Mouse (Mus musculus) left cerebral cortex, adult 2 months (tissue): ENCODE results near the gene Rpl13a. TPM values are rescaled to one million over a fixed set of nuclear protein-coding genes. Genes with fewer than 3 reads are reported as not detected.
"Not testable (repeated sequence)": the region's sequence is repeated elsewhere in the genome, so short reads cannot be mapped to it uniquely, and the experiment has no call there.

Experiments
- DNase-seq, 2 experiments: peaks; one replicate each; pipeline ENCODE4 v3.0.0; 2021 to 2022; ENCODE audit warnings: low spot score in 2 of 2, mixed read lengths in 1 of 2; ENCODE audit errors: extremely low spot score in 1 of 2
- H3K27ac ChIP-seq: fragments of 200-600 bp; 2 replicates; pipeline ENCODE4 v1.8.1; 2022
- H3K4me3 ChIP-seq: fragments of 200-600 bp; 2 replicates; pipeline ENCODE4 v1.8.1; 2022
- CTCF ChIP-seq: fragments of 200-600 bp; IDR thresholded peaks from 2 replicates; pipeline ENCODE4 v1.8.1; 2022; ENCODE audit warnings: antibody characterized with exemption, mild to moderate bottlenecking, moderate library complexity
- intact Hi-C: fragments of 180-260 bp; cut with DNase I; formaldehyde crosslinking; loops from one replicate; pipeline ENCODE4 v1.15.1; 2025
- total RNA-seq, 2 experiments: library from RNA; stranded (reverse); gene quantifications; 2 replicates each; pipeline ENCODE4 v1.2.3; 2021

The Rpl13a gene
- total RNA-seq, 2 experiments from 2014 or later: 695 to 716 TPM

DNA sequence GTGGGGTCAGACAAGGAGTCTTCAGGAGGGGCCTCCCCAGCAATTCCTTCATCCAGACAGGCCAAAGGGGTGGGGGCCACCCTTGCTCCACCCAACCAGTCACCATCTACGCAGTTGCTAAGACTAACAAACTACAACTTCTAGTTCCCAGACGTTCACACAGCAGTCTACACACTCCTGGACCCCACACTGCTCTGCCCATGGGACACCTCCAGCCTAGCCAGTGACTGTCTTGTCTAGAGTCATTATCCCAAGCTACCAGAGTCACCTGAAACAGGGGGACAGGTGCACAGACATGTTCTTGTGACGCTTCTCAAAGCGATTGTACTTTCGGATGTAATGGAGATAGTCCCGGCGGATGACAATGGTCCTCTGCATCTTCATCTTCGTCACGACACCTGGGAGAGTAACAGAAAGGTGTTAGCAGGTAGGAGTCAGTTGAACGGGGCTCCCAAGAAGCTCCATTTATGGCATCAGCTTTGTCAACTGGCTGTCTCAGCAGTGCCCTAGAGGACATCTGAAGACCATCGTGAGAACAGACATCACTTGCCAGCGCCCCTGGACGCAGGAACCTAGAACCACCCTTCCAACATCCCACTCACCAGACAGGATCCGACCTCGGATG is 5.9 kb downstream of the Rpl13a start:
- no peak for DNase-seq
- intact Hi-C loops: loop anchor here (10.0 kb wide), 1 partner anchor 268 kb away; the partner anchor contains the start of gene Pnkp
- no peak overlapping the region; the same call in 1 of the 2 replicates for H3K27ac ChIP-seq

DNA sequence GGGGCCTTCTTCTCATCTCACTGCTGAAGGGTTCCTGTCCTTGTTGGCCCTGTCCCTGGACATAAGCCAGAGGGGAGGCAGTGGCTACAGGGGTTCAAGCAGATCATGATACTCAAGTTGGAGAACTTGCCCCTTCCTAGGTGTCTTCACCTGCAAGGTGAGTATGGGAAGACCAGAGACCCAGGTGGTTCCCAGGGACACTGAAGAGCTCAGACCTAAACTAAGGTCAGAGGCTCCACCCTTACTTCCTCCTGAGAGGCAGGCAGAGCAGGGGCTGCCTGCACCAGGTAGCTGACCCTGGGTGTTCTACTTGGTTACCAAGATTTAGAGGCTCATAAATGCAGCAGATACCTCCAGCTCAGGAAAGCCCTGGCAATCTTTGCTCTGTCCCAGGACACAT is 6.6 kb downstream of the Rpl13a start:
- intact Hi-C loops: loop anchor here (10.0 kb wide), 1 partner anchor 267 kb away; the partner anchor contains the start of gene Pnkp
- peak overlapping the region; percentile 17; the same call in 1 of the 2 replicates for H3K4me3 ChIP-seq
- peak overlapping the region; percentile 55; the same call in 1 of the 2 replicates for H3K27ac ChIP-seq
- TF ChIP-seq CTCF: no peak
- DNase-seq: no peak

More for the DNA sequence above, 5.9 kb downstream of the Rpl13a start:
- H3K4me3 ChIP-seq: peak overlapping the region; percentile 96
- no peak for TF ChIP-seq CTCF

DNA sequence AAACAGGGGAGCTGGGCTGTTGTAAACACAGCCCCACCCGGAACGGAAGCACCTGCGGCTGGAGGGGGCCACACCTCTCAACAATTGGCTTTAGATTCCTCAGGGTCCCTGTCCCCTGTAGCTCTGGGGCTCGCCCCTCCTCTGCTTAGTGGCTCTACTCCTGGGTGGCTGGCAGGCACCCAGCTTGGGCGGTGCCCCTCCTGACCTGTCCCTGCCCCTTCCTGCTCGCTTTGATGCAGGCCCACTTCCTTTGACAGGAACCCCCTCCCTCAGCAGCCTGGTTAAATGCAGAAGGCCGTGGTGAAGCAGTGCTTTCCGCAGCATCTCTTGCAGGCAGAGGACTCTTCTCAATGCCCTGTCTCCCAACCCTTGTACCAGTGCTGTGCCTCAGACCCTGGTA is 7.2 kb downstream of the Rpl13a start:
- Histone ChIP-seq H3K27ac (peak overlapping the region; percentile 55; the same call in 1 of the 2 replicates), H3K4me3 (peak overlapping the region; percentile 17; the same call in 1 of the 2 replicates)
- intact Hi-C loops: loop anchor here (10.0 kb wide), 1 partner anchor 267 kb away; the partner anchor contains the start of gene Pnkp
- TF ChIP-seq CTCF: no peak
- DNase-seq: no peak

DNA sequence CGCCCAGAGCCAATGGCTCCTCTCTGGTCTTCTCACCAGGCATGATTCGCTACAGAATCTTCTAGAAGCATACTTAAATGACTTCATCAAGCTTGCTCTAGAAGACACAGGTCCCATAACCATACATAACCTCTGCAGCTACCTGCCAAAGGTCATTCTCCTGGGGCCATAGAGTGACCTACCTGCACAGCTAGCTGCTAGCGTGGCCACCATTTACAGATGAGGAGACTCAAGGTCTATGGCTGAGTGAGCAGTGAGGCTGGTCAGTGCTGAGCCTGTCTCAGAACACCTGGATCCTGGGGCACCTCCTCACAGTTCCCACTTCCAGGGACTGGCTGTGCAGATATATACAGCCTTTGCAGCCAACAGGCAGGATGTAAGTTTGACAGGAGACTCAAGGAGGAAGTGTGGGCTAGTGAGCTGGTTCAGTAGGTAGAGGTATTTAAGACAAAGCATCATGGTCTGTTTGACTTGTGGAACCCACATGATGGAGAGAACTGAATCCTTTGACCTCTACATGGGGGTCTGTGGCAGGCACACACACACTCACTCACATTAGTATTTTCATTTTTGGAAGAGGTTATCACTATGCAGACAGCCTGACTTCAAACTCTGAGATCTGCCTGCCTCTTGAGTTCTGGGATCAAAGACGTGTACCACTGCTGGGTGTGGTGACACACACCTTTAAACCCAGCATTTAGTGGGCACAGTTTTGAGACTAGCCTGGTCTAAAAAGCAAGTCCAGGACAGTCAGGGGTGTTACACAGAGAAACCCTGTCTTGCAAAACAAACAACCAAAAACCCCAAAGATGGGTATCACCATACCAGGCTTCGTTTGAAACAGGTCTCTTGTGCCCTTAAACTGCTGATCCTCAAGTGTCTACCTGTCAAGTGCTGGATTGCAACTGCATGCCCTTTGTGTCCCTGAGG is 8.5 kb downstream of the Rpl13a start:
- Histone ChIP-seq H3K27ac (peak overlapping the region; percentile 54), H3K4me3 (no peak overlapping the region)
- intact Hi-C loops: loop anchor here (10.0 kb wide), 1 partner anchor 265 kb away; the partner anchor contains the start of gene Pnkp
- no peak for DNase-seq
- no peak for TF ChIP-seq CTCF

DNA sequence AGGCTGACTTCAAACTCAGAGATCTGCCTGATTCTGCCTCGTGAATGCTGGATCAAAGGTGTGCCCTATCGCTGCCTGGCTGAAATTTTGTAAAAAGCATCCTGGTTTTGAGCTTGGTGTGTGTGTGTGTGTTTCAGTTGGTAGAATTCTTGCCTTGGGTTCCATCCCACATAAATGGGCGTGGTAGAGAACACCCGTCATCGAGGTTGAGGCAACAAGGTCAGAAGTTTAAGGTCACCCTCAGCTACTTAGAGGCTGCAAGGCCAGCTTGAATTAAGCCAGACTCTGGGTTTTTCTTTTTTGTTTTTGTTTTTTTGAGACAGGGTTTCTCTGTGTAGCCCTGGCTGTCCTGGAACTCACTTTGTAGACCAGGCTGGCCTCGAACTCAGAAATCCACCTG is 10.2 kb downstream of the Rpl13a start:
- TF ChIP-seq CTCF: no peak
- no peak overlapping the region for H3K27ac ChIP-seq
- no peak overlapping the region for H3K4me3 ChIP-seq
- no peak for DNase-seq
- intact Hi-C loops: no loop called here

DNA sequence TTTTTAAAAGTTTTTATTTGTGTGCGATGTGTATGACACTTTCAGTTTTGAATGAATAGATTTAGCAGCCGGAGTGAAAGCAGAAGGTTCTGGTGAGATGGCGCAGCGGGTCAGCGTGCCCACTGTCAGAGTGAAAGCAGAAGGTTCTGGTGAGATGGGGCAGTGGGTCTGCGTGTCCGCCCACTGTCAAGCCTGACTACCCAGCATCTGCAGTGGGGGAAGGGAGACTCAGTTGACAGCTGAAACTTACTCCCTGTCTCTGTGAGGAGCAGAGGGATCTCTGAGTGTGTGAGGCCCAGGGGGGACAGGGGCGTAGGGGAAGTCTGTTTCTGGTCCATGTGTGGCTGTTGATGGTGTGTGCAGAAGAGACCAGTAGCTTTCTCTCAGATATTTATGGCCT is 11.0 kb downstream of the Rpl13a start:
- H3K4me3 ChIP-seq: no peak overlapping the region
- H3K27ac ChIP-seq: no peak overlapping the region
- no peak for TF ChIP-seq CTCF
- DNase-seq: no peak
- intact Hi-C loops: no loop called here

DNA sequence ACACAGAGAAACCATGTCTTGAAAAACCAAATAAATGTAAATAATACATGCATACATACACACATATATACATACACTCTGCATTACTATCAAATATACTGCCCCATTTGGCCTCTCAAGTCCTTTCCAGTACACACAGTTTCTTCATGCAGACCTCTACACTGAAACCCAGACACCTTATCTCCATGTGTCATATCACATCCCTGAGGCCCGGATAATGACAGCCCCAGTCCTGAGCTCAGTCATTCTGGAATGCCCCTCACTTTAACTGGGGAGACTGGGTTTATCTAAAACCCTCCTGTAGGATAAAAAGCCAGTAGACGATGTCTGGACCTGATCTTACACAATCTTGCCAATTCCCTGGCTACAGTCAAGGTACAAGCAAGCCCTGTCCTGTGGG is 15.1 kb downstream of the Rpl13a start:
- Histone ChIP-seq H3K4me3 (no peak overlapping the region), H3K27ac (no peak overlapping the region)
- no peak for DNase-seq
- intact Hi-C loops: no loop called here
- TF ChIP-seq CTCF: no peak

DNA sequence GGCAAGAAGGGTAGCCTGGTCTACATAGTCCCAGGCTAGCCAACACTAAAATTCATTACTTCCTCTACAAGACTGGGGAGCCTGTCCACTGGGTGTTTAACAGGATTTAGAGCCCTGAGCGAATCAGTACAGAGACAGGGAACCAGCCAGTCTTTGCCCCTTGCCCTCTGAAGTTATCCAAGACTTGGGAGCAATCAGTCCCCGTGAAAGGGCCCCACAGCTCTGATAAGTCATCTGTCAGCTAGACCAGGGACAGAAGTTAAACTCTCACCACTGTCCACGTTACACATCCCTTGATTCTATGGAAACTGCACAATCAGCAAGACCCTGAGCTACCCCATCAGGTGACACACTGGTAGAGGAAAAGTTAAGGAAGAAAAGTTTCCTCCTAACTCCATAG is 16.0 kb downstream of the Rpl13a start:
- intact Hi-C loops: no loop called here
- H3K27ac ChIP-seq: no peak overlapping the region
- no peak overlapping the region for H3K4me3 ChIP-seq
- no peak for TF ChIP-seq CTCF
- DNase-seq: no peak

DNA sequence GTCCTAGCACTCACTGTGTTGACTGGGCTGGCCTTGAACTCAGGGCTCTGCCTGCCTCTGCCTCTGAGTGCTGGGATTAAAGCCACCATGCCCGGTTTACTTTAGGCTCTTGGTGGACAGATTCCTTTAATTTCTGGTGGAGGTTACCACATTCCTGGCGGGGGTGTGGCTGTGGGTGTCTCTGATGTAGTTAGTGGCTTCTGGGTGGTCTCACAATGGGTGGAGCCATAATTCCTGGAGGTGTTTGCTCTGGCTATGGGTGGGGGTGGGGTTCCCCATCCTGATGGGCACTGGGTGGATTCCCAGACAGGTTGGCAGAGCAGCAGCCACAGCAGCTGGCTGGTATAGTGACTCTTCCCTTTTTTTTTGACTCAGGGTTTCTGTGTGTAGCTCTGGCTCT is 16.6 kb downstream of the Rpl13a start:
- H3K27ac ChIP-seq: no peak overlapping the region
- no peak for DNase-seq
- H3K4me3 ChIP-seq: no peak overlapping the region
- no peak for TF ChIP-seq CTCF
- intact Hi-C loops: no loop called here

DNA sequence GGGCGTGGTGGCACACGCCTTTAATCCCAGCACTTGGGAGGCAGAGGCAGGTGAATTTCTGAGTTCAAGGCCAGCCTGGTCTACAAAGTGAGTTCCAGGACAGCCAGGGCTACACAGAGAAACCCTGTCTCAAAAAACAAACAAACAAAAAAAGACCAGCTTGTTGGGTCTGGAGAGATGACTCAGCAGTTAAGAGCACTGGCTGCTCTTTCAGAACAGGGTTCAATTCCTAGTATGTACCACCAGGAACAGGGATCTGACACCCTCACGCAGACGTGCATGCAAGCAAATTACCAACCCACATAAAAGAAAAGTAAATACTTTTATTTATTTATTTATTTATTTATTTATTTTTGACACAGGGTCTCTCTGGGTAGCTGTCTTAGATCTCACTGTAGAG is 18.5 kb downstream of the Rpl13a start:
- H3K4me3 ChIP-seq, H3K27ac ChIP-seq, intact Hi-C loops, DNase-seq: not testable (repeated sequence)

DNA sequence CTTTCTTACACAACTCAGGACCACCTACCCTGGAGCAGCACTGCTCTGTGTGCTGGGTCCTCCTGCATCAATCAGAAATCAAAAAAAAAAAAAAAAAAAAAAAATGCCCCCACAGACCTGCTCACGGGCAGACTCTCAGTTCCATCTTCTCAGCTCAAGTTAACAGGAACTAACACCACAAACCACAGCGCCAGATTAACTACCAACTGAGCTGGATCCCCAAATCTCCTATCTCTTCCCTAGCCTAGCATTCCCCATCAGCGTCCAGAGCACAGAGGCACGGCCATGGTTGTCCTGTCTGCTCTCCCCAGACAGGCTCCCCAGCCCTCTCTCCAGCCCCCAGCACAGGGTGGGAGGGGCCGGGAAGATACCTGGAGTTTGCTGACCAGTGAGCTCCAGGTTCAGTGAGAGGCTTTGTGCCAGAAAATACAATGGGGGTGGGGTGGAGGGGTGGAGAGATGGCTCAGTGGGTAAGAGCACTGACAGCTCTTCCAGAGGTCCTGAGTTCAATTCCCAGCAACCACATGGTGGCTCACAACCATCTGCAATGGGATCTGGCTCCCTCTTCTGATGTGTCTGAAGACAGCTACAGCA is 21.4 kb downstream of the Rpl13a start:
- intact Hi-C loops: no loop called here
- TF ChIP-seq CTCF: no peak
- no peak for DNase-seq
- Histone ChIP-seq H3K27ac (no peak overlapping the region), H3K4me3 (no peak overlapping the region)

DNA sequence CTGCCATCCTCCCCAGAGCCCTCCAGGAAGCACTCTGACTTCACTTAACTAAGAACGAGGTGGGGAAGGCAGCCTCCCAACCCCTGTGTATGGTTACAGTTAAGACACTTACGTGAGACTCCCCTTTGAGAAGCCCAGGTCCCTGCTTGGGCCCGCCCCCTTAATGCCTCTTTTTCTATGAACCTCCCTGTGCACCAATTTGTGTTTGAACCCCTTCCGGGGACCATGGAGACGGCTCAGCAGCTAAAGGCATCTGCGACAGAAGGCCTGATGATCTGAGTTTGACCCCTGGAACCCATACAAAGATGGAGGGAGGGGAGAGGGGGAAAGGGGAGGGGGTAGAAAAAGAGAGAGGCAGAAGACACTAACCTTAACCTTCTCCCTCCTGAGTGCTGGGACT is 22.1 kb downstream of the Rpl13a start:
- no peak overlapping the region for H3K4me3 ChIP-seq
- intact Hi-C loops: no loop called here
- H3K27ac ChIP-seq: no peak overlapping the region
- DNase-seq: no peak
- TF ChIP-seq CTCF: no peak
